Mouse (Mus musculus): ENCODE data around the gene Sept11.

Sept11 gene

GRCm38 (mm10) chr5:93095301-93095700 lies 2.1 kb downstream of the Sept11 start:
- no peak for DNase-seq

- DNase-seq, result no peak
These were observed 4.1 kb downstream of the Sept11 start for GRCm38 (mm10) chr5:93097204-93097906.

- DNase-seq, result no peak
These were observed 5.0 kb downstream of the Sept11 start for GRCm38 (mm10) chr5:93098219-93098618.

GRCm38 (mm10) chr5:93098811-93099210 lies 5.6 kb downstream of the Sept11 start:
- no peak for DNase-seq

GRCm38 (mm10) chr5:93100906-93101305 lies 7.7 kb downstream of the Sept11 start:
- DNase-seq, result no peak

GRCm38 (mm10) chr5:93101371-93101791 lies 8.1 kb downstream of the Sept11 start:
- no peak for DNase-seq

GRCm38 (mm10) chr5:93103603-93104002 lies 10.4 kb downstream of the Sept11 start:
- no peak for DNase-seq

GRCm38 (mm10) chr5:93104987-93105823 lies 12.0 kb downstream of the Sept11 start:
- DNase-seq, result no peak

GRCm38 (mm10) chr5:93106048-93106447 lies 12.8 kb downstream of the Sept11 start:
- DNase-seq, result no peak

GRCm38 (mm10) chr5:93108703-93109102 lies 15.5 kb downstream of the Sept11 start:
- no peak for DNase-seq

GRCm38 (mm10) chr5:93109555-93109954 lies 16.3 kb downstream of the Sept11 start:
- DNase-seq, result no peak

- DNase-seq, result no peak
These were observed 19.1 kb downstream of the Sept11 start for GRCm38 (mm10) chr5:93112290-93112689.

- no peak for DNase-seq
These were observed 20.3 kb downstream of the Sept11 start for GRCm38 (mm10) chr5:93113517-93113916.

- peak in 1 of 2 experiments; percentile 21 for DNase-seq
These were observed 21.3 kb downstream of the Sept11 start for GRCm38 (mm10) chr5:93114515-93114914.

- DNase-seq, result no peak
These were observed 21.8 kb downstream of the Sept11 start for GRCm38 (mm10) chr5:93115059-93115458.

- DNase-seq, result no peak
These were observed 22.6 kb downstream of the Sept11 start for GRCm38 (mm10) chr5:93115854-93116253.

GRCm38 (mm10) chr5:93117648-93118047 lies 24.4 kb downstream of the Sept11 start:
- no peak for DNase-seq

- no peak for DNase-seq
These were observed 28.4 kb downstream of the Sept11 start for GRCm38 (mm10) chr5:93121660-93122059.

GRCm38 (mm10) chr5:93124031-93124826 lies 31.0 kb downstream of the Sept11 start:
- DNase-seq, result no peak

GRCm38 (mm10) chr5:93125325-93125724 lies 32.1 kb downstream of the Sept11 start:
- DNase-seq, result no peak

GRCm38 (mm10) chr5:93126222-93126929 lies 33.1 kb downstream of the Sept11 start:
- no peak for DNase-seq

- DNase-seq, result no peak
These were observed 33.8 kb downstream of the Sept11 start for GRCm38 (mm10) chr5:93126930-93127562.

All from cerebellum, postnatal 36 days (tissue).